Mouse (Mus musculus): ENCODE results near the gene Igsf9. TPM values are rescaled to one million over a fixed set of nuclear protein-coding genes. Genes with fewer than 3 reads are reported as not detected.

The Igsf9 gene
- polyA plus RNA-seq (2016; fragmentation: Nextera tagmentation; extraction: Ambion mirVana), result 81.7 and 82.5 TPM in 2 replicates

- Histone ChIP-seq H3K27me3 (ENCODE audit: poor library complexity, severe bottlenecking) (peaks cover 21% of the 10 kb centered on the region), H3K27ac (peak within 1 kb of the TSS; percentile 91), H3K4me3 (peak within 1 kb of the TSS; percentile 77), H3K9me3 (no peaks in the 10 kb centered on the region), H3K36me3 (replicated peaks) (peaks cover 20% of the 10 kb centered on the region), H3K4me1 (peaks cover 60% of the 10 kb centered on the region)
- peak; percentile 96 for DNase-seq (ENCODE audit: extremely low spot score, low spot score)
- WGBS, result under 1% methylated on average over 38 of the region's 38 CpGs
These were observed at the start of gene Igsf9 for GRCm38 (mm10) chr1:172481540-172482280. Gene Igsf9 (plus strand): TSS chr1:172481788.

GRCm38 (mm10) chr1:172431836-172432586 lies 49.6 kb upstream of the Igsf9 start:
- Histone ChIP-seq H3K36me3 (replicated peaks) (no peaks in the 10 kb centered on the region), H3K4me3 (no peak overlapping the region), H3K27me3 (ENCODE audit: poor library complexity, severe bottlenecking) (no peaks in the 10 kb centered on the region), H3K9me3 (no peaks in the 10 kb centered on the region), H3K4me1 (peaks cover 7% of the 10 kb centered on the region), H3K27ac (no peak overlapping the region)
- DNase-seq (ENCODE audit: extremely low spot score, low spot score), result no peak
- WGBS, result 63% methylated on average over 4 of the region's 4 CpGs

GRCm38 (mm10) chr1:172432587-172432955 lies 49.0 kb upstream of the Igsf9 start:
- no peak for DNase-seq (ENCODE audit: extremely low spot score, low spot score)
- no peak overlapping the region for H3K27ac ChIP-seq
- peaks cover 7% of the 10 kb centered on the region for H3K4me1 ChIP-seq
- WGBS, result 90% methylated on average over 3 of the region's 3 CpGs
- H3K27me3 ChIP-seq (ENCODE audit: poor library complexity, severe bottlenecking), result no peaks in the 10 kb centered on the region
- H3K36me3 ChIP-seq (replicated peaks), result no peaks in the 10 kb centered on the region
- no peaks in the 10 kb centered on the region for H3K9me3 ChIP-seq
- no peak overlapping the region for H3K4me3 ChIP-seq

GRCm38 (mm10) chr1:172433012-172433850 lies 48.4 kb upstream of the Igsf9 start:
- Histone ChIP-seq H3K27ac (no peak overlapping the region), H3K4me1 (peaks cover 7% of the 10 kb centered on the region), H3K4me3 (no peak overlapping the region), H3K27me3 (ENCODE audit: poor library complexity, severe bottlenecking) (no peaks in the 10 kb centered on the region), H3K36me3 (replicated peaks) (no peaks in the 10 kb centered on the region), H3K9me3 (no peaks in the 10 kb centered on the region)
- WGBS, result 92% methylated on average over 20 of the region's 20 CpGs
- DNase-seq (ENCODE audit: extremely low spot score, low spot score), result no peak

GRCm38 (mm10) chr1:172433851-172434165 lies 47.8 kb upstream of the Igsf9 start:
- H3K4me3 ChIP-seq, result no peak overlapping the region
- no peaks in the 10 kb centered on the region for H3K27me3 ChIP-seq (ENCODE audit: poor library complexity, severe bottlenecking)
- no peaks in the 10 kb centered on the region for H3K9me3 ChIP-seq
- peaks cover 7% of the 10 kb centered on the region for H3K4me1 ChIP-seq
- no peak overlapping the region for H3K27ac ChIP-seq
- DNase-seq (ENCODE audit: extremely low spot score, low spot score), result no peak
- 90% methylated on average over 4 of the region's 4 CpGs for WGBS
- H3K36me3 ChIP-seq (replicated peaks), result no peaks in the 10 kb centered on the region

GRCm38 (mm10) chr1:172436785-172437184 lies 44.8 kb upstream of the Igsf9 start:
- Histone ChIP-seq H3K4me1 (peaks cover 6% of the 10 kb centered on the region), H3K4me3 (no peak overlapping the region), H3K36me3 (replicated peaks) (no peaks in the 10 kb centered on the region), H3K27me3 (ENCODE audit: poor library complexity, severe bottlenecking) (no peaks in the 10 kb centered on the region), H3K9me3 (no peaks in the 10 kb centered on the region), H3K27ac (no peak overlapping the region)
- WGBS, result 61% methylated on average over 6 of the region's 6 CpGs
- no peak for DNase-seq (ENCODE audit: extremely low spot score, low spot score)

- no peaks in the 10 kb centered on the region for H3K9me3 ChIP-seq
- H3K27me3 ChIP-seq (ENCODE audit: poor library complexity, severe bottlenecking), result no peaks in the 10 kb centered on the region
- DNase-seq (ENCODE audit: extremely low spot score, low spot score), result no peak
- no peaks in the 10 kb centered on the region for H3K4me1 ChIP-seq
- no peaks in the 10 kb centered on the region for H3K36me3 ChIP-seq (replicated peaks)
- H3K4me3 ChIP-seq, result no peak overlapping the region
- WGBS, result 85% methylated on average over 2 of the region's 2 CpGs
- no peak overlapping the region for H3K27ac ChIP-seq
These were observed 43.0 kb upstream of the Igsf9 start for GRCm38 (mm10) chr1:172438621-172439020.

GRCm38 (mm10) chr1:172440521-172440920 lies 41.1 kb upstream of the Igsf9 start:
- 94% methylated on average over 3 of the region's 3 CpGs for WGBS
- Histone ChIP-seq H3K9me3 (no peaks in the 10 kb centered on the region), H3K4me1 (no peaks in the 10 kb centered on the region), H3K27ac (no peak overlapping the region), H3K27me3 (ENCODE audit: poor library complexity, severe bottlenecking) (no peaks in the 10 kb centered on the region), H3K36me3 (replicated peaks) (no peaks in the 10 kb centered on the region), H3K4me3 (no peak overlapping the region)
- no peak for DNase-seq (ENCODE audit: extremely low spot score, low spot score)

- H3K4me3 ChIP-seq, result no peak overlapping the region
- no peak for DNase-seq (ENCODE audit: extremely low spot score, low spot score)
- WGBS, result 87% methylated on average over 9 of the region's 9 CpGs
- H3K27me3 ChIP-seq (ENCODE audit: poor library complexity, severe bottlenecking), result no peaks in the 10 kb centered on the region
- no peaks in the 10 kb centered on the region for H3K9me3 ChIP-seq
- no peaks in the 10 kb centered on the region for H3K36me3 ChIP-seq (replicated peaks)
- H3K4me1 ChIP-seq, result no peaks in the 10 kb centered on the region
- no peak overlapping the region for H3K27ac ChIP-seq
These were observed 39.6 kb upstream of the Igsf9 start for GRCm38 (mm10) chr1:172441935-172442445.

- no peak for DNase-seq (ENCODE audit: extremely low spot score, low spot score)
- 16% methylated on average over 2 of the region's 2 CpGs for WGBS
- Histone ChIP-seq H3K27ac (no peak overlapping the region), H3K27me3 (ENCODE audit: poor library complexity, severe bottlenecking) (0 out of 2 replicates have a peak, but pooled peaks cover 5% of the 10 kb centered on the region), H3K9me3 (no peaks in the 10 kb centered on the region), H3K4me3 (no peak overlapping the region), H3K36me3 (replicated peaks) (no peaks in the 10 kb centered on the region), H3K4me1 (peaks cover 15% of the 10 kb centered on the region)
These were observed 31.4 kb upstream of the Igsf9 start for GRCm38 (mm10) chr1:172450226-172450625.

GRCm38 (mm10) chr1:172450848-172451470 lies 30.6 kb upstream of the Igsf9 start:
- DNase-seq (ENCODE audit: extremely low spot score, low spot score), result no peak
- 0 out of 2 replicates have a peak, but pooled peaks cover 5% of the 10 kb centered on the region for H3K27me3 ChIP-seq (ENCODE audit: poor library complexity, severe bottlenecking)
- no peak overlapping the region for H3K27ac ChIP-seq
- WGBS, result 27% methylated on average over 17 of the region's 17 CpGs
- peaks cover 21% of the 10 kb centered on the region for H3K4me1 ChIP-seq
- no peaks in the 10 kb centered on the region for H3K36me3 ChIP-seq (replicated peaks)
- no peaks in the 10 kb centered on the region for H3K9me3 ChIP-seq
- no peak overlapping the region for H3K4me3 ChIP-seq

- Histone ChIP-seq H3K9me3 (no peaks in the 10 kb centered on the region), H3K4me1 (peaks cover 24% of the 10 kb centered on the region), H3K4me3 (no peak overlapping the region), H3K27ac (no peak overlapping the region), H3K27me3 (ENCODE audit: poor library complexity, severe bottlenecking) (0 out of 2 replicates have a peak, but pooled peaks cover 5% of the 10 kb centered on the region), H3K36me3 (replicated peaks) (no peaks in the 10 kb centered on the region)
- DNase-seq (ENCODE audit: extremely low spot score, low spot score), result no peak
- 82% methylated on average over 2 of the region's 2 CpGs for WGBS
These were observed 28.7 kb upstream of the Igsf9 start for GRCm38 (mm10) chr1:172452911-172453310.

All from forebrain, embryonic 10.5 days (tissue).